Mouse (Mus musculus) embryonic facial prominence, embryonic 10.5 days (tissue): Measurements from ENCODE around the gene Mgarp. TPM values are rescaled to one million over a fixed set of nuclear protein-coding genes. Genes with fewer than 3 reads are reported as not detected.
A peak's percentile ranks its signal among the peaks of the same experiment; 100 is the strongest.

ENCODE experiments used
- DNase-seq: peaks from one replicate; pipeline ENCODE4 v3.0.0-alpha.2; 2017; ENCODE audit warnings: low spot score
- H3K27ac ChIP-seq: fragments of 300-500 bp; sonication (generic); replicated peaks from 2 replicates; pipeline ENCODE4 v1.5.1; 2016; ENCODE audit warnings: mild to moderate bottlenecking
- H3K27me3 ChIP-seq: fragments of 300-500 bp; sonication (generic); replicated peaks from 2 replicates; pipeline ENCODE4 v1.6.1; 2016; ENCODE audit warnings: low read depth, mild to moderate bottlenecking; ENCODE audit not compliant: poor library complexity, severe bottlenecking
- H3K36me3 ChIP-seq: fragments of 300-500 bp; sonication (generic); replicated peaks from 2 replicates; pipeline ENCODE4 v1.6.1; 2016; ENCODE audit warnings: mild to moderate bottlenecking, moderate library complexity
- H3K4me1 ChIP-seq: fragments of 300-500 bp; sonication (generic); 2 replicates; pipeline ENCODE4 v1.6.1; 2016
- H3K4me3 ChIP-seq: fragments of 300-500 bp; sonication (generic); 2 replicates; pipeline ENCODE4 v1.5.1; 2016; ENCODE audit warnings: mild to moderate bottlenecking, moderate library complexity
- H3K9me3 ChIP-seq: fragments of 300-500 bp; sonication (generic); 2 replicates; pipeline ENCODE4 v1.6.1; 2016; ENCODE audit warnings: mild to moderate bottlenecking
- WGBS: fragments of 180-500 bp; shearing (Covaris S2); methylation state at CpG from one replicate; pipeline ENCODE4 v1.1.7; 2016; 5-methylcytosine and 5-hydroxymethylcytosine counted together
- polyA plus RNA-seq: library from polyadenylated mRNA; unstranded; fragments of >200 nt; fragmentation: Nextera tagmentation; extraction: Ambion mirVana; gene quantifications from 2 replicates; pipeline ENCODE4 v1.2.1, GENCODE M21; 2016

Gene Mgarp
- polyA plus RNA-seq, 1 experiment from 2014 or later: 8.7 TPM

DNA sequence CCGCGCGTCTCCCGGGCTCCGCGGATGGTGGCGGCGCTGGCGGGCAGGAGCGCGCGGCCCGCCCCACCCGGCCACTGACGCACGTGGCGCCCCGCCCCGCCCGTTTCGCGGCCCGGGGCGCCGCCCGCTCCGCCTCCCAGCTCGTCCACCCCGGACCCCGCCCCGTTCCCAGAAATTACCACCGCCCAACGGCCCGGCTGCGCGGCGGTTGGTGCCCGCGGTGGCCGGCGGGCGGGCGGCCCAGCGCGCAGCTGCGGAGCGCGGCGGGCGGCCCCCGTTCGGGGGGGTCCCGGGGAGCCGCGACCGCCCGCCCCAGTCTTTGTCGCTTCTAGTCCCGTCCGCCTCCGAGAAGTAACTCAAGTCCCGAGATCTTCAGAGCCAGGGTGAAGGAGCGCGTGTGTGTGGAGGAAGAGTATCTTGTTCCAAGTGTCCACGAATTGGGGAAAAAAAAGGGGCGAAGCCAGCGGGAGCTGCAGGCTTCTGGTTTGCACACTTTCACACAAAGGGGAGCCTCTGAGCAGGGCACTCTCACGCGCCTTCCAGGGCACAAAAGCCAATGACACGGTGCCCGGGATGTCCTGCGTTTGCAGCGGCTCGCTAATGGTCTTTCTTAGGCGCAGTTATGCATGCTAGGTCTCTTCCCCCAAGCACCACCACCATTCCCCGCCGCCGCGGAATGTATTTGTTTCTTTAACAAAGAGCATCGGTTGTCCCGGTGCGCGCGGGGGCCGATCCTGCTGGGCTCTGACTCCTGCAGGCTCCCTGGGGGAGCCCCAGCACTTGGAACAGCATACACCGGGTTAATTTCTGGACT lies 55.1 kb downstream of the Mgarp start:
- WGBS: under 1% methylated on average over 86 of the region's 86 CpGs
- DNase-seq: peak; percentile 92
- Histone ChIP-seq H3K4me1 (0 out of 2 replicates have a peak, but pooled peaks cover 9% of the 10 kb centered on the region), H3K4me3 (peak overlapping the region; percentile 99), H3K27me3 (no peaks in the 10 kb centered on the region), H3K27ac (peak overlapping the region; percentile 98), H3K9me3 (no peaks in the 10 kb centered on the region), H3K36me3 (no peaks in the 10 kb centered on the region)

DNA sequence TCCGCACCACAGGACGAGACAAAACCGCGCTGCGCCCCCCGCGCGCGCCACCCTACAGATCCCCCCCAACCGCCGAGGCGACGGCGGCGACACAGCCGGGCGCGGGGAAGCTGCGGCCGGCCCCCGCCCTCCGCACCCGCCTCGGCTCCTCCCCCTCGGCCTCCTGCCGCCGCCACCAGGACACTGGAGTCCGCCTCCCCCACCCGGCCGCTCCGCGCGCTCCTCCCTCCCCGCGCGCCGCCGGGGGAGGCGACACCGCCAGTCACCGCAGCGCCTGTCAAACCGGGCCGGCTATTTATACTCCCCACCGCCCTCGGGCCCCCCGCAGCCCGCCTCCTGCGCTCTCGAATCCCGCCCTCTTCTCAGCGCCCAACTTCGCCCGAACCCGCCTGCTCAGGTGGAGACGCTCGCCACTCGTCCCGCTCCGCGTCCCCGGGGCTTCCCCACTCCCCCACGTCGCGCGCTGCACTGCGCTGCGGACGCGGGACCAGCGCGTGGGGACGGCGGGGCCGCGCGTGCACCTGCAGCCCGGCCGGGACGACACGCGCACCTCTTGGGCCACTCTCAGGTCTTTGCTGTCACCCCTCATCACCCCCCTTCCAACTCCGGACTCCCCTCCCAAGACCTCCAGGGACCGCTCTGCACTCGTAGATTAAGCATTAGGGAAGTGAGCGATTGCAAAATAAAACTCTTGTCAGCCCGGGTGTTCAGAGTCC lies 55.8 kb downstream of the Mgarp start, which contains the start of gene Elf2:
Gene Elf2, minus strand, starts transcription at position 112 of the 716 bp plus-strand sequence.
- peak; percentile 91 for DNase-seq
- WGBS: under 1% methylated on average over 86 of the region's 87 CpGs

DNA sequence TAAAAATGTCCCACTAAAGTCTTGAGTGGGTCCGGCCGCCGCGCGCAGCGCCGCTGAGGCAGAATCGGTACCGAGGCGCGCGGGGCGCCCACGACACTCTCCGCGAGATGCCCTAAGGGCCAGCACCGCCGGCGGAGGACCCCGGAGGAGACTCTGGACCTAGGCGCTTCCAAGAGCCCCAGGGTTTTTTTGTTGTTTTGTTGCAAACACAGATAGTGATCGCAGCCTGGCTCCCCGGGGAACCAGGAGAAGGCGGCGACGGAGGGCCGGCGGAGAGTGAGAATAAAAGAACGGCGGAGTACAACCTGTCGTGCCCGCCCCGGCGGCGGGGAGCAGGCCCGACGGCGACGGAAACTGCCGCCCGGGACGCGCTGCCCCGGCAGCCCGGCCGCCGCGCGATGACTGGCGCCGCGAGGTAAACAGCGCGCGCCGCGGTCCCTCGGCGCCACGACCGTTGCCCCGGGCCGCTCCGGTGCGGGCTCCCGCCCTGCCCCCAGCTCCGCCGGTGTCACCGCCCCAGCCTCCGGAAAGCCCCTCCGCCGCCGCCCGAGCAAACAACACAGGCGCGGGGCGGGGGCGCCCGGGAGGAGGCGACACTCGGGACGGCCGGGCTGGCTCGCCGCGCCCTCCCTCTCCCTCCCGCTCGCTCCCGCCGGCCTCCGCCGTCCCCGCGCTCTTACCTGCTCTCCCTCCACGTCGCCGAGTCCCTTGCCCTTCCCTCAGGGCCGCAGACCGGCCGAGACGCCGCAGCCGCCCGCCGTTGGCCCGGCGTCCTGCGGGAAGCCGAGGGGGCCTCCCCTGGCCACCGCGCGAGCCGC lies 56.6 kb downstream of the Mgarp start:
- H3K4me3 ChIP-seq: peak overlapping the region; percentile 99
- DNase-seq: peak; percentile 62
- no peaks in the 10 kb centered on the region for H3K9me3 ChIP-seq
- under 1% methylated on average over 108 of the region's 113 CpGs for WGBS
- H3K36me3 ChIP-seq: no peaks in the 10 kb centered on the region
- H3K27me3 ChIP-seq: no peaks in the 10 kb centered on the region
- 0 out of 2 replicates have a peak, but pooled peaks cover 9% of the 10 kb centered on the region for H3K4me1 ChIP-seq
- peak overlapping the region; percentile 98 for H3K27ac ChIP-seq

More for the DNA sequence above, 55.8 kb downstream of the Mgarp start, which contains the start of gene Elf2:
- 0 out of 2 replicates have a peak, but pooled peaks cover 9% of the 10 kb centered on the region for H3K4me1 ChIP-seq
- peak within 1 kb of the TSS; percentile 98 for H3K27ac ChIP-seq
- no peaks in the 10 kb centered on the region for H3K9me3 ChIP-seq
- H3K27me3 ChIP-seq: no peaks in the 10 kb centered on the region
- H3K36me3 ChIP-seq: no peaks in the 10 kb centered on the region
- H3K4me3 ChIP-seq: peak within 1 kb of the TSS; percentile 99

DNA sequence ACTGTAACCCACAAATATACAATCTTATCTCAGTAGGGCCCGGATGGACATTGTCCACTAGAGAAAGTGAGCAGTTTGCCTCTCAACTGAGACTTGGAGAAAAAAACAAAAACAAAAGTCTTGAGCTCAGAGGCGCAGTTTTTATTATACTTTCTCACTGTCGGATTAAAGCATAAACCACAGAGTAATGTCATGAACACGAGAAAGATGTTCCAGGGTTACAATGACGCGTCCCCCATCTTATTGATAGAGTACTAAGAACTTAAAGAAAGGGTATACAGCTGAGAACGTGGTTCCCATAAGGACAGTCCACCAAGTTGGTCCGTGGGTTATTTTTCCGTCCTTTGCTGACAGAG lies 57.2 kb downstream of the Mgarp start:
- Histone ChIP-seq H3K9me3 (no peaks in the 10 kb centered on the region), H3K27ac (peak overlapping the region; percentile 98), H3K4me1 (peaks cover 13% of the 10 kb centered on the region), H3K36me3 (no peaks in the 10 kb centered on the region), H3K4me3 (peak overlapping the region; percentile 99), H3K27me3 (no peaks in the 10 kb centered on the region)
- no peak for DNase-seq
- WGBS: 4% methylated on average over 9 of the region's 9 CpGs

Other genes starting within 250 kb of the Mgarp start
- 9.6 and 10.1 TPM in 2 replicates for gene Noct, start 172.3 kb downstream of the Mgarp start, polyA plus RNA-seq
- 42.0 and 49.2 TPM in 2 replicates for gene Elf2, start 56.1 kb downstream of the Mgarp start, polyA plus RNA-seq
- gene Ndufc1, start 12.2 kb upstream of the Mgarp start, polyA plus RNA-seq: 646 and 663 TPM in 2 replicates
- gene Naa15, start 18.4 kb upstream of the Mgarp start, polyA plus RNA-seq: 68.2 and 69.9 TPM in 2 replicates
- 14.2 and 15.3 TPM in 2 replicates for gene Rab33b, start 87.2 kb upstream of the Mgarp start, polyA plus RNA-seq
- gene Setd7, start 164.1 kb upstream of the Mgarp start, polyA plus RNA-seq: 4.2 and 5.1 TPM in 2 replicates